Mouse (Mus musculus) heart, embryonic 13.5 days (tissue): ENCODE results near the gene Hist1h1t. TPM values are rescaled to one million over a fixed set of nuclear protein-coding genes. Genes with fewer than 3 reads are reported as not detected.

Experiments used
- ATAC-seq: fragments of 200-750 bp; cut with Nextera tagmentation; 2 replicates; pipeline ENCODE4 v1.8.0; 2017; ENCODE audit warnings: moderate TSS enrichment; ENCODE audit not compliant: insufficient number of reproducible peaks, low FRiP score, low TSS enrichment; ENCODE audit errors: extremely low read depth
- H3K27ac ChIP-seq: fragments of 300-500 bp; sonication (generic); replicated peaks from 2 replicates; pipeline ENCODE4 v1.5.1; 2015; ENCODE audit warnings: moderate library complexity, mild to moderate bottlenecking, inconsistent platforms
- H3K27me3 ChIP-seq: fragments of 300-500 bp; sonication (generic); replicated peaks from 2 replicates; pipeline ENCODE4 v1.6.1; 2015; ENCODE audit warnings: mild to moderate bottlenecking, inconsistent platforms
- H3K36me3 ChIP-seq: fragments of 300-500 bp; sonication (generic); 2 replicates; pipeline ENCODE4 v1.6.1; 2015; ENCODE audit warnings: mild to moderate bottlenecking, inconsistent platforms
- H3K4me1 ChIP-seq: fragments of 300-500 bp; sonication (generic); 2 replicates; pipeline ENCODE4 v1.6.1; 2015; ENCODE audit warnings: inconsistent platforms
- H3K4me2 ChIP-seq: fragments of 300-500 bp; sonication (generic); 2 replicates; pipeline ENCODE4 v1.6.1; 2015; ENCODE audit warnings: inconsistent platforms, mild to moderate bottlenecking, moderate library complexity
- H3K4me3 ChIP-seq: fragments of 300-500 bp; sonication (generic); 2 replicates; pipeline ENCODE4 v1.5.1; 2015; ENCODE audit warnings: moderate library complexity, mild to moderate bottlenecking, inconsistent platforms
- H3K9ac ChIP-seq: fragments of 300-500 bp; sonication (generic); 2 replicates; pipeline ENCODE4 v1.6.1; 2015; ENCODE audit warnings: inconsistent platforms, mild to moderate bottlenecking, moderate library complexity
- H3K9me3 ChIP-seq: fragments of 300-500 bp; sonication (generic); 2 replicates; pipeline ENCODE4 v1.6.1; 2016; ENCODE audit warnings: inconsistent platforms
- WGBS: fragments of 180-500 bp; shearing (Covaris S2); methylation state at CpG from one replicate; pipeline ENCODE4 v1.1.7; 2015; ENCODE audit warnings: mixed read lengths; 5-methylcytosine and 5-hydroxymethylcytosine counted together
- polyA plus RNA-seq: library from polyadenylated mRNA; unstranded; fragments of >200 nt; fragmentation: Nextera tagmentation; extraction: Ambion mirVana; gene quantifications from 2 replicates; pipeline ENCODE4 v1.2.1, GENCODE M21; 2015

Hist1h1t gene
- polyA plus RNA-seq, 1 experiment from 2014 or later: not detected

DNA sequence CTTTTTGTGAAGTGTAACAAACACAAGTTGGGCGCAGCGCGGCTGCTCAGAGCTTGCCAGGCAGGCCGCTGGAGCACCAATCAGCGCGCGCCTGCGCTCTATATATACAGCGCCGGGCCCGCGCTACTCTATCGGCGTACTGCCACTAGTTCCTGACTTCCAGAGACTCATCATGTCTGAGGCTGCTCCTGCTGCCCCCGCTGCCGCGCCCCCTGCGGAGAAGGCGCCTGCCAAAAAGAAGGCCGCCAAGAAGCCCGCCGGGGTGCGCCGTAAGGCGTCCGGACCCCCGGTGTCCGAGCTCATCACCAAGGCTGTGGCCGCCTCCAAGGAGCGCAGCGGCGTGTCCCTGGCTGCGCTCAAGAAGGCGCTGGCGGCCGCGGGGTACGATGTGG, 43.1 kb downstream of the Hist1h1t start, which contains the start of gene Hist1h1c:
Hist1h1c (plus strand) TSS at position 132 of the 392 bp plus-strand sequence.
- H3K36me3 ChIP-seq: no peaks in the 10 kb centered on the region
- WGBS: under 1% methylated on average over 38 of the region's 38 CpGs
- peak within 1 kb of the TSS; percentile 74 for H3K4me3 ChIP-seq
- H3K27ac ChIP-seq: peak within 1 kb of the TSS; percentile 100
- peaks cover 23% of the 10 kb centered on the region for H3K4me1 ChIP-seq
- peak within 1 kb of the TSS; percentile 98 for H3K9ac ChIP-seq
- no peaks in the 10 kb centered on the region for H3K27me3 ChIP-seq
- H3K9me3 ChIP-seq: no peaks in the 10 kb centered on the region
- ATAC-seq: peak; percentile 76
- H3K4me2 ChIP-seq: peak within 1 kb of the TSS; percentile 98

DNA sequence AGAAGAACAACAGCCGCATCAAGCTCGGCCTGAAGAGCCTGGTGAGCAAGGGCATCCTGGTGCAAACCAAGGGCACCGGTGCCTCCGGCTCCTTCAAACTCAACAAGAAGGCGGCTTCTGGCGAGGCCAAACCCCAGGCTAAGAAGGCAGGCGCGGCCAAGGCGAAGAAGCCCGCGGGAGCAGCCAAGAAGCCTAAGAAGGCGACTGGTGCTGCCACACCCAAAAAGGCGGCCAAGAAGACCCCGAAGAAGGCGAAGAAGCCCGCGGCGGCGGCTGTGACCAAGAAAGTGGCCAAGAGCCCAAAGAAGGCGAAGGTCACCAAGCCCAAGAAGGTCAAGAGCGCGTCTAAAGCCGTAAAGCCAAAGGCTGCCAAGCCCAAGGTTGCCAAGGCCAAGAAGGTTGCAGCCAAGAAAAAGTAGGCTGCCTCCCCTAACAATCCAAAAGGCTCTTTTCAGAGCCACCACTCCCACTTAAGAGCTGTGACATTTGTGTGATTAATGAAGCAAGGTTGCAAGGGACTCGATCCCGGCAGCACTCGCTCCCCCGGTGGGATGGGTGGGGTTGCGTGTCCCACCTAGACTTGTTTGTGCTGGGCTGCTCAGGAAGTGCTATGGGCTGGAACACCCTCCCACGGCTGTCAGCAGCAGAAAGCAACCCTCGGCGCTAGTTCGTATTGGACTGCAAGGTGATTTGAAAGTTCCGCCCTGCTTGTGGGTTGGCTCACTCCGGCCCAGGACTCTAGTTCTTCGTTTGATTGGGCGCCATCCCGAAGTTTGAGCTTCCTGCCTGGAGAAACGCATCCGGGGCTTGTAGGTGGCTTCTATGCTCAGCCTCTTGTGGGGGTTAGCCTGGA, 43.7 kb downstream of the Hist1h1t start:
- no peaks in the 10 kb centered on the region for H3K36me3 ChIP-seq
- peak overlapping the region; percentile 100 for H3K27ac ChIP-seq
- H3K27me3 ChIP-seq: no peaks in the 10 kb centered on the region
- H3K4me2 ChIP-seq: peak overlapping the region; percentile 98
- H3K4me1 ChIP-seq: peaks cover 28% of the 10 kb centered on the region
- H3K4me3 ChIP-seq: peak overlapping the region; percentile 74
- H3K9ac ChIP-seq: peak overlapping the region; percentile 98
- peak; percentile 79 for ATAC-seq
- under 1% methylated on average over 39 of the region's 39 CpGs for WGBS
- no peaks in the 10 kb centered on the region for H3K9me3 ChIP-seq

DNA sequence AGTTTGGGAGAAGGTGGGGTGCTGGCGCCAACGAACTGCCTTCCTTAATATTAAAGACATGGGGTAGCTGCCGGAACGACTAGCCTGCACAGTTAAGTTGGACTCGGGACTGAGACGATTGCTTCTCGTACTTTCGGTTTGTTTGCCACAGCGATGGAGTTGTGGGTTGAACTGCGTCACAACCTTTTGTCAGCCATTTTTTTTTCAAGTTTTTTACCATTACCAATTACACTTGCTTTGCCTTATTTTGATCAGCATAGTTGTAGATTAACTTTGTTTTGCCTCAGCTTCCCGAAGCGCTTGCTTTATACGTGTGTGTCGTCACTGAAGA, 44.3 kb downstream of the Hist1h1t start:
- Histone ChIP-seq H3K4me3 (peak overlapping the region; percentile 74), H3K4me2 (peak overlapping the region; percentile 98), H3K9me3 (no peaks in the 10 kb centered on the region), H3K36me3 (no peaks in the 10 kb centered on the region), H3K9ac (peak overlapping the region; percentile 98), H3K27me3 (no peaks in the 10 kb centered on the region), H3K27ac (peak overlapping the region; percentile 100), H3K4me1 (peaks cover 32% of the 10 kb centered on the region)
- no peak for ATAC-seq
- under 1% methylated on average over 14 of the region's 14 CpGs for WGBS

DNA sequence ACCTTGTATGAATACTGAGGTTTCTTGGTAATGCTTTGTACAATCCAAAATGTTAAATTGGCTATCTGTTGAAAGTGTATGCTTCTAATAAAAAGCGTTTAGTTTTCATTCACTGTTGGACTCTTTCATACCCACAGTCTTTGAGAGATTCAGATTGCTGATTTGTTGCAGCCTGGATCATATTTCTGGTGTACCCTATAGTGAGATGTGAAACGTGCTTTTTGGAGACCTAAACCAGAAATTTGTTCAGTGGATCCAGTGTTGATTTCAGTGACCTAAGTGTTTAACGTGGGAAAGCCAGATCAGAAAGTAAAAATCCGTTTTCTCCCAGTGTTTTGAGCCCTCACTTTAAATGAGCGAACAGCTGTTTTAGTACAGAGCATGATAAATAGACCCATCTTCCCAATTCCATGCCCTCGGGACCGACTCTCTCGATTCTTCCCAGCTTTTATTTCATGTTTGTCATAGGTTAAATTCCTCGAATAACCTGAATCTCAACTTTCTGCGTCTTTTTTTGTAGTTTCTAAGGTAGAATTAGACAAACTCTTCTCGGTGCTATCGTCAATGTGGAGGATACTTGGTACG, 44.7 kb downstream of the Hist1h1t start:
- Histone ChIP-seq H3K9me3 (no peaks in the 10 kb centered on the region), H3K27me3 (no peaks in the 10 kb centered on the region), H3K9ac (peak overlapping the region; percentile 98), H3K27ac (peak overlapping the region; percentile 100), H3K4me2 (peak overlapping the region; percentile 98), H3K36me3 (no peaks in the 10 kb centered on the region), H3K4me3 (peak overlapping the region; percentile 74), H3K4me1 (peaks cover 32% of the 10 kb centered on the region)
- 29% methylated on average over 13 of the region's 13 CpGs for WGBS
- ATAC-seq: no peak

DNA sequence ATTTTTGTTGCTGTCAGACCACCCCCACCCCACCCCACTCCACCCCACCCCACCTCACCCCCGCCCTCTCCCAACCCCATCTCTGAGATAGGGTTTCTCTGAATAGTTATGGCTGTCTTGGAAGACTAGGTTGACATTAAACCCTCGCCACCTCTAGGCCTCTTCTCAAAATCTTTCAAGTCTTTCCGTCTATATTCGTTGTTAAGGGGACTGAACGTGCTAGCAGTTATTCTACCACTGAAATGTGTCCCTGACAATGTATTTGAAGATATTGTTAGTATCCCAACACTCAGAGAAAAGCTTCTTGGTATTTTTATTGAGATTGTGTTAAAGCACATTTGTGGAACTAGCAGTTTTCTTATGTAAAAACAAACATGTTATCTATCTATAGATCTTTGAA, 45.3 kb downstream of the Hist1h1t start:
- peak overlapping the region; percentile 98 for H3K4me2 ChIP-seq
- 52% methylated on average over 5 of the region's 5 CpGs for WGBS
- H3K9ac ChIP-seq: peak overlapping the region; percentile 98; the same call in 1 of the 2 replicates

DNA sequence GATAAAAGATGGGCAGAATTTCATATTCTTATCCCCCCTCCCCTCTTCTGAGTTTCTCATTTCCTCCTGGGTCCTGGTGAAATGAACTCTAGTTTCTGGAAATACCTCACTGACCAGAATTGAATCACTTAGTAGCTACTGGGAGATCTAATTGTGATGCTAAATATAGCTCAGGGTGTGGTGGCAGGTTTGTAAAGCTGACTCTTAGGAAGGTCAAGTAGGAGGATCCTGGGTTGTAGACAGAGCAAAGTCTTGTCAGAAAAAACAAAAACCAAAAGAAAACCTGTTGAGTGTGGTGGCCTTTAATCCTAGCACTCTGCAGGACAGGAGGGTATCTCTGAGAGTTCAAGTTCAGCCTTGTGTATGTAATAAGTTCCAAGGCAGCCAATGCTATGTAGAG, 46.4 kb downstream of the Hist1h1t start:
- no peak overlapping the region for H3K4me3 ChIP-seq
- H3K9me3 ChIP-seq: no peaks in the 10 kb centered on the region
- H3K27ac ChIP-seq: 0 out of 2 replicates have a peak overlapping the region, but pooled peaks have one; percentile 28
- H3K27me3 ChIP-seq: no peaks in the 10 kb centered on the region
- ATAC-seq: no peak
- H3K4me2 ChIP-seq: peak overlapping the region; percentile 37
- 0 out of 2 replicates have a peak overlapping the region, but pooled peaks have one; percentile 30 for H3K9ac ChIP-seq
- peaks cover 36% of the 10 kb centered on the region for H3K4me1 ChIP-seq
- no peaks in the 10 kb centered on the region for H3K36me3 ChIP-seq

More for the DNA sequence above, 45.3 kb downstream of the Hist1h1t start:
- Histone ChIP-seq H3K4me3 (peak overlapping the region; percentile 74; the same call in 1 of the 2 replicates), H3K4me1 (peaks cover 35% of the 10 kb centered on the region), H3K27ac (peak overlapping the region; percentile 100; the same call in 1 of the 2 replicates), H3K36me3 (no peaks in the 10 kb centered on the region), H3K9me3 (no peaks in the 10 kb centered on the region), H3K27me3 (no peaks in the 10 kb centered on the region)
- no peak for ATAC-seq

DNA sequence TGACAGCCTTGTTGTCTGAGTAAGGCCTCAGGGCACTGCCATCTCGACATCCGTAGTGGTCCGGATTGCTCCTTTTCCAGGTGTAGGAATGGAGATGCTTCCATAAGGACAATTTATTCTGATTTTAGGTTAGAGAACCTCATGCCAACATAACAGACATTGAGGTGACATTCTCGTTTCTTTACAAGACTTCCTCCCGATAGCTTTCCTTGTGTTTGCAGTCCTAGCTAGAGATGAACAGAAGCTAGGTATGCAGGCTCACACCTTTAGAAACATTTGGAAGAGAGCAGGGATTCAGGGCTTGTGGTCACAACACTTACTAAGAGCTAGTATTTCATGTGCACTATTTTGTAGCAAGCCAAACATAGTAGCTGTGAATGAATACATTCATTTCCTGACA, 47.6 kb downstream of the Hist1h1t start:
- H3K4me1 ChIP-seq: peaks cover 42% of the 10 kb centered on the region
- H3K9ac ChIP-seq: 0 out of 2 replicates have a peak overlapping the region, but pooled peaks have one; percentile 2
- no peaks in the 10 kb centered on the region for H3K27me3 ChIP-seq
- 86% methylated on average over 5 of the region's 5 CpGs for WGBS
- no peak overlapping the region for H3K4me3 ChIP-seq
- H3K36me3 ChIP-seq: no peaks in the 10 kb centered on the region
- no peaks in the 10 kb centered on the region for H3K9me3 ChIP-seq
- H3K27ac ChIP-seq: no peak overlapping the region
- ATAC-seq: no peak
- no peak overlapping the region for H3K4me2 ChIP-seq

DNA sequence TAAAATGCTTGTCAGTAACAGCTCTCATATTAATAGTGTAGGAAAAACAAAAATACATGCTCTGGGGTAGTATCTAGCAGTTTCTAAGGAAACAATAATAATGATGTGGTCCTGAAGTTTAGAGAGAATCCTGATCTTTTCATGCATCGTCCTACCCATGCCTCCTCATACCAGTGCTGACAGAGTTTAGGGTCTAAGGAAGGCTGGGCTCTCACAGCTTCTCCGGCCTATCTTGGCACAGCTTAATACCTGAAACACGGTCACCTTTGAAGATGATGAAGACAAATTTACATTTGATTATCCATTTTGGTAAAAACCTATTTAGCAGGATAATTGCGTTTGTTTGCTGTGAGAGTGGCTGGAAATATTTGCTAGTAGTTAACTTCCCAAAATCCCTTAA, 48.3 kb downstream of the Hist1h1t start:
- H3K27me3 ChIP-seq: no peaks in the 10 kb centered on the region
- ATAC-seq: no peak

DNA sequence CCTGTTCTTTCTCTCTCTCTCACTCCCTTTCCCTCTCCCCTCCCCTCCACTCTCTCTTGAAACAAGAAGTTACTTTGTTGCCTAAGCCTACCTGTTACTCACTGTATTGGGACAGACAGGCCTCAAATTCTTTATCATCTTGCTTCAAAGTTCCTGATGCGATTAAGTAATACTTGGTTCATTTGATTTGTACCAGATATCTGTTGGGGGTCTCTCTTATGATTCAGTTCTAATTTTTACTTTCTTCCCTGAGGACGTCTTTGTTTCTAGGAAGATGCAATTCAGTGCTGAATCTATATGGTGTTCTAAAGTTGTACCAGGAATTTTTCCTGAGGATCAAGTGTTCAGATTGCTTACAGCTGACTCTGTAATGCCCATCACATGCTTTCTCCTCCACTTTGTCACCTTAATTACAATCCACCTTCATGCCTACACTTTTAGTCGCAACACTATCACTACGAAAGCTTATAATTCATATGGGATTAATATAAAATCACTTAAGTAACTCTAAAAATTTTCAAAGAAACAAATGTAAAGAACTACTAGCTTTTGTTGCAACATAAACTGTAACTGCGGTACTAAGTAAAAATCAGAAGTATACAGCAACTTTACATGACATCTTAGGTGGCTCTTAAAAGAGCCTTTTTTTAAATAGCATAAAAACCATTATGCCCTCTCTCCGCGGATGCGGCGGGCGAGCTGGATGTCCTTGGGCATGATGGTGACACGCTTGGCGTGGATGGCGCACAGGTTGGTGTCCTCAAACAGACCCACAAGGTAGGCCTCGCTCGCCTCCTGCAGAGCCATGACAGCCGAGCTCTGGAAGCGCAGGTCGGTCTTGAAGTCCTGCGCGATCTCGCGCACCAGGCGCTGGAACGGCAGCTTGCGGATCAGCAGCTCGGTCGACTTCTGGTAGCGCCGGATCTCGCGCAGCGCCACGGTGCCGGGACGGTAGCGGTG, 49.1 kb downstream of the Hist1h1t start:
- Histone ChIP-seq H3K4me2 (peak overlapping the region; percentile 70), H3K9ac (peak overlapping the region; percentile 75), H3K36me3 (no peaks in the 10 kb centered on the region), H3K9me3 (no peaks in the 10 kb centered on the region), H3K4me1 (peaks cover 42% of the 10 kb centered on the region), H3K4me3 (peak overlapping the region; percentile 52), H3K27me3 (no peaks in the 10 kb centered on the region), H3K27ac (peak overlapping the region; percentile 98)
- WGBS: 2% methylated on average over 15 of the region's 36 CpGs
- ATAC-seq: no peak

More for the DNA sequence above, 48.3 kb downstream of the Hist1h1t start:
- H3K36me3 ChIP-seq: no peaks in the 10 kb centered on the region
- H3K9me3 ChIP-seq: no peaks in the 10 kb centered on the region
- peak overlapping the region; percentile 70 for H3K4me2 ChIP-seq
- H3K9ac ChIP-seq: peak overlapping the region; percentile 75
- H3K27ac ChIP-seq: peak overlapping the region; percentile 98
- peak overlapping the region; percentile 52 for H3K4me3 ChIP-seq
- WGBS: 44% methylated on average over 4 of the region's 4 CpGs
- peaks cover 42% of the 10 kb centered on the region for H3K4me1 ChIP-seq

DNA sequence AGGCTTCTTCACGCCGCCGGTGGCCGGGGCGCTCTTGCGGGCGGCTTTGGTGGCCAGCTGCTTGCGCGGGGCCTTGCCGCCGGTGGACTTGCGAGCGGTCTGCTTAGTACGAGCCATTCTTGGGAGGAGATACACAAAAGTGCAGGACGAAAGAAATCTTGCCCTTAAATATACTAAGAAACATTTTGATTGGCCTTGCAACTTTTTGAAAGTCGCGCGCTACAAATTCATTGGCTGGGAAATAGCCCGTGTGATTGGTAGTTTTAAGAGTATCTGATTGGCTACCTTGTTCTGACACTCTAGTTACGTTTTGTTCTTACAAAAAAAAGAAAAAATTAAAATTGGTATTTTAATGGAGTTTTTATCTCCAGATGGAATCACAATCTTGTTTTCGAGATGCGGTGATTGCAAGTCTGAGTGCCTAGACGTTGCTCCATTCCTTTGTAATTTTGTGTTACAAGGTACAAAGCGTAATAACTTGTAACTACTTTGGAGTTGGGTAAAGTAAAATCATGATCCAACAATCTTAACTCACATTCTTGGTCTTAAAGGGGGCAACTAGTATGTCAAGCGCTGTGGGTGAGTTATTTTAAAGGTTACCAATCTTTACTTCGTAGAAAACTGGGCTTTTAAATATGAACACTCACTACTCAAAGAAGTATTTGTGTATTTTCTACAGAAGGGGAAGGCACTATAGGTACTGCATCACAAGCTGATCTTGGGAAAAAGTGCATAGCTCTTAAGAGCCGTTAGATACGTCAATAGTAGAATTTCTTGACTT, 50.0 kb downstream of the Hist1h1t start, which contains the start of gene Hist1h3c:
Hist1h3c (minus strand) TSS at position 222 of the 781 bp plus-strand sequence.
- peak within 1 kb of the TSS; percentile 70 for H3K4me2 ChIP-seq
- WGBS: 1% methylated on average over 23 of the region's 28 CpGs

More for the DNA sequence above, 50.0 kb downstream of the Hist1h1t start, which contains the start of gene Hist1h3c:
- Histone ChIP-seq H3K9me3 (no peaks in the 10 kb centered on the region), H3K4me3 (peak within 1 kb of the TSS; percentile 52), H3K4me1 (peaks cover 39% of the 10 kb centered on the region), H3K9ac (peak within 1 kb of the TSS; percentile 83), H3K27ac (peak within 1 kb of the TSS; percentile 98), H3K36me3 (no peaks in the 10 kb centered on the region), H3K27me3 (no peaks in the 10 kb centered on the region)
- peak; percentile 52; the same call in 1 of the 2 replicates for ATAC-seq
